Mouse (Mus musculus) C2C12 (cell line): ENCODE measurements around the gene Agrp. TPM values are rescaled to one million over a fixed set of nuclear protein-coding genes. Genes with fewer than 3 reads are reported as not detected.

Experiments used
- H3K27me3 ChIP-seq: one replicate; pipeline ENCODE4 v1.6.1; 2011; ENCODE audit not compliant: control insufficient read depth, insufficient read depth, insufficient read length
- H3K36me3 ChIP-seq: one replicate; pipeline ENCODE4 v1.6.1; 2011; ENCODE audit not compliant: control insufficient read depth, insufficient read depth
- H3K4me3 ChIP-seq: one replicate; pipeline ENCODE4 v1.5.1; 2011; ENCODE audit warnings: mild to moderate bottlenecking, control low read depth; ENCODE audit not compliant: poor library complexity, insufficient read depth, severe bottlenecking
- H3K79me2 ChIP-seq: one replicate; pipeline ENCODE4 v1.6.1; 2011; ENCODE audit not compliant: control insufficient read depth, insufficient read depth
- H3K79me3 ChIP-seq: one replicate; pipeline ENCODE4 v1.6.1; 2011; ENCODE audit warnings: low read depth, control low read depth
- H3ac ChIP-seq: one replicate; pipeline ENCODE3; 2011; ENCODE audit warnings: low read depth; ENCODE audit not compliant: control insufficient read depth, insufficient read length
- CEBPB ChIP-seq: IDR thresholded peaks from one replicate; pipeline ENCODE4 v1.6.1; 2011; ENCODE audit warnings: low read depth, mild to moderate bottlenecking, control low read depth, moderate library complexity
- CTCF ChIP-seq: IDR thresholded peaks from one replicate; pipeline ENCODE4 v1.5.1; 2011; ENCODE audit not compliant: control insufficient read depth, insufficient read depth, insufficient read length
- FOSL1 ChIP-seq: IDR thresholded peaks from one replicate; pipeline ENCODE4 v1.8.0; 2011; ENCODE audit warnings: mild to moderate bottlenecking, low read length; ENCODE audit not compliant: poor library complexity, insufficient read depth, severe bottlenecking
- MAX ChIP-seq: IDR thresholded peaks from one replicate; pipeline ENCODE4 v1.6.1; 2011; ENCODE audit warnings: mild to moderate bottlenecking, control low read depth
- MYOD1 ChIP-seq: IDR thresholded peaks from one replicate; pipeline ENCODE4 v1.6.1; 2011; ENCODE audit warnings: low read depth; ENCODE audit not compliant: control insufficient read depth, insufficient read length
- MYOG ChIP-seq: IDR thresholded peaks from one replicate; pipeline ENCODE4 v1.6.1; 2011; ENCODE audit not compliant: control insufficient read depth, insufficient read length; ENCODE audit errors: extremely low read depth
- USF1 ChIP-seq: IDR thresholded peaks from one replicate; pipeline ENCODE4 v1.6.1; 2011; ENCODE audit warnings: low read depth, mild to moderate bottlenecking, control low read depth, moderate library complexity
- polyA plus RNA-seq: library from polyadenylated mRNA; unstranded; fragments of >200 nt; fragmentation: generic; extraction: Trizol; gene quantifications from one replicate; pipeline ENCODE4 v1.2.1, GENCODE M21; 2012; ENCODE audit warnings: missing spikeins

The Agrp gene
- polyA plus RNA-seq, 1 experiment, result 0.18 TPM

DNA sequence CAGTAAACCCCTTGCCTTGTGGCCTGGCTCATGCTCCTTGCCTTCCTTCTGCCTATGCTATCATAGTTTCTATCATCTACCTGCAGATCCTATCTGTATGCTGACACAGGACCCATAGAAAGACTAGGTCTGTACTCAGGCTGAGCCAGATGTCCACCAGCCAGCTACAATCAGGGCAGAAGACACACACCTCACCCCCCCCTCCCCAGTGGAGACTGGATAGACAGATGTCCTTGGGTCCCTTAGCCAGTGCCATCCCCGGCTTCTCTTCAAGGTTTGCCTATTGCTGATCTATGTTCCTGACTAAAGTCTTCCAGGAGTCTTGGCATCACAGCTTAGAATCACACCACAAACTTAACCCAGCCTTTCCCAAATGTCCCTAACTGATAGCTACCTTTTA is 109.0 kb downstream of the Agrp start:
- Histone ChIP-seq H3K36me3 (no peaks in the 10 kb centered on the region), H3K4me3 (no peak overlapping the region), H3ac (no peak overlapping the region)

DNA sequence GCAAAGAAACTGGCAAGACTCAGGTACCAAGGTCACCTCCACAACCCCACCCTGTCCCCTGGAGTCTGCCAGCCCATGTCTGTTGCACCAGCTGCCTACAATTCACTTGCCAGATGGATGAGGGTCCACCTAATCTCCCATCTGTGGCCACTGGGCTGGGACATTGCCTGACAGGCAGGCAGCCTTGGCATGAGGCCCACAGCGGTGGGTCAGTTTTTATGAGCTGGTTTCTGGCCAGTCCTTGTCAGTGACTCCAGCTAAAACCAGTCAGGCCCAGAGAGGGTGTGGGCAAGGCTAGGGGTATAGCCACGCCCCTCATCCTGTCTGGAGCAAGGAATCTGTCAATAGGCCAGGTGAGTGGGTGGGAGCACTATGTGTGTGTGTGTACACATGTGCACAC is 110.1 kb downstream of the Agrp start:
- TF ChIP-seq USF1, result no peak
- no peak for TF ChIP-seq MYOD1
- TF ChIP-seq MAX, result no peak
- no peak for TF ChIP-seq FOSL1
- TF ChIP-seq MYOG, result no peak
- no peak for TF ChIP-seq CEBPB
- no peak for TF ChIP-seq CTCF
- H3K79me2 ChIP-seq, result no peaks in the 10 kb centered on the region
- H3K79me3 ChIP-seq, result no peaks in the 10 kb centered on the region
- peaks cover 3% of the 10 kb centered on the region for H3K36me3 ChIP-seq
- no peak overlapping the region for H3ac ChIP-seq
- H3K27me3 ChIP-seq, result no peaks in the 10 kb centered on the region
- H3K4me3 ChIP-seq, result no peak overlapping the region

More for the DNA sequence above, 109.0 kb downstream of the Agrp start:
- no peaks in the 10 kb centered on the region for H3K79me3 ChIP-seq
- H3K27me3 ChIP-seq, result no peaks in the 10 kb centered on the region
- TF ChIP-seq FOSL1 (no peak), CTCF (no peak), MYOG (no peak)
- no peaks in the 10 kb centered on the region for H3K79me2 ChIP-seq

DNA sequence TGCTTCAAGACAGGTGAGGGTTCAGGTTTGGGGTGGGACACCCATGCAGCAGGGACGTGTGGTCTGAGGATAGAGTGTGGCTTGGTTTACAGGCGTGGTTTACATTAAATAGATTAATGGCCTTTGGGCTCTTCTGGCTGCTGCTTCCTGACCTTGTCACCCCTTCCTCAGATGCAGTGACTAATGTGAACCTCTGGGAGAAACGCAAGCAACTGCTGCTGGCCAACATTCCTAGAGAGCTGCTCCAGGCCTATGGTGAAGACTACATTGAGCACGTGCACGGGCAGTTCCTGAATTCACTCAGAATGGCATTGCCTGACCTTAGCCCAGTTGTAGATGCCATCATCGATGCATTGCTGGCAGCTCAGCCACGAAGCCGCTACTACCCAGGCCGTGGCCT is 114.3 kb downstream of the Agrp start:
- H3K27me3 ChIP-seq, result no peaks in the 10 kb centered on the region
- H3K79me2 ChIP-seq, result no peaks in the 10 kb centered on the region
- peaks cover 3% of the 10 kb centered on the region for H3K36me3 ChIP-seq
- H3ac ChIP-seq, result no peak overlapping the region
- H3K79me3 ChIP-seq, result no peaks in the 10 kb centered on the region
- no peak overlapping the region for H3K4me3 ChIP-seq
- TF ChIP-seq MAX, result no peak
- no peak for TF ChIP-seq FOSL1
- TF ChIP-seq MYOD1, result no peak
- no peak for TF ChIP-seq CTCF
- TF ChIP-seq CEBPB, result no peak
- no peak for TF ChIP-seq MYOG

DNA sequence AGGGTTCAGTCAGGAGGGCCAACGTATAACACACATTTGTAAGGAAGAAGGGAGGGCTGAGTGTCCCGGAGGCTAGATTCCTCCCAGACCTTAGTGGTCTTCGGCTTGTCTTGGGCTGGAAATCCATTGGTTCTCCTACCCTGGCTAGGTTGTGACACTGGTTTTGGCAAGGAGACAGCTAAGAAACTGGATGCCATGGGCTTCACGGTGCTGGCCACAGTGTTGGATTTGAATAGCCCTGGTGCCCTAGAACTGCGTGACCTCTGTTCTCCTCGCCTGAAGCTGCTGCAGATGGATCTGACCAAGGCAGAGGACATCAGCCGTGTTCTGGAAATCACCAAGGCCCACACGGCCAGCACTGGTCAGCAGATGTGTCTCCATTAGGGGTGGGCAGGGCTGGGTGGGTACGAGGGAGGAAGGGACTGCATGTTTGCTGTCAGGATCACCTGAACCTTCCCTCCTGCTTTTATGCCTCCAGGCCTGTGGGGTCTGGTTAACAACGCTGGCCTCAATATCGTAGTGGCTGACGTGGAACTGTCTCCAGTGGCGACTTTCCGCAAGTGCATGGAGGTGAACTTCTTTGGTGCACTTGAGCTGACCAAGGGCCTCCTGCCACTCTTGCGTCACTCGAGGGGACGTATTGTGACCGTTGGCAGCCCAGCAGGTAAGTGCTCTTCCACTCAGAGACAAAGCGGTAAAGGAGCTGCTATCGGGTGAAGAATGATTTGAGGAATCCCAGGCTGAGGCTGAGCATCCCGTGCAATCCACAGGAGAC is 115.0 kb downstream of the Agrp start:
- H3K27me3 ChIP-seq, result no peaks in the 10 kb centered on the region
- H3K4me3 ChIP-seq, result no peak overlapping the region
- H3K79me3 ChIP-seq, result no peaks in the 10 kb centered on the region
- H3ac ChIP-seq, result no peak overlapping the region
- no peaks in the 10 kb centered on the region for H3K79me2 ChIP-seq
- TF ChIP-seq MYOG (no peak), USF1 (no peak), MAX (no peak), CEBPB (no peak), MYOD1 (no peak), FOSL1 (no peak), CTCF (no peak)
- peaks cover 3% of the 10 kb centered on the region for H3K36me3 ChIP-seq

DNA sequence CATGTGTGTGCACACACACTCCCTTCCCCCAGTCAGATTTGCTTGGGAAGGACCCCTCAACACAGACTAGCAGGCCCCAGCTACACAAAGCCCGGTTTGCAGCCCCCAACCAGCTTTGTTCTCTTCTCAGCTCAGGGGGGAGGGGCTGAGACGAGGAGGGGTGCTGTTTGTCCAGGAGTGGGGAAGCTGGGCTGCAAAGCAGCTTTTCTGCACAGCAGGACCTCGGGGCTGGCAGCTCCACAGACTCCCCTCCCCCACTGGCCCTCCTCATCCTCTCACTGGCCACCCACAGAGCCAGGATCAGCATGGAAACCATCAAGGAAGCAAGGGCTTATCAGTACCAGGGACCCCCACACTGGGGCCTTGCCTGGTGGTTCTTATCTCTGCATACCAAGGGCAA is 116.1 kb downstream of the Agrp start:
- TF ChIP-seq CEBPB (no peak), MYOD1 (no peak), MYOG (no peak), FOSL1 (no peak), MAX (no peak), CTCF (no peak)
- H3K79me2 ChIP-seq, result no peaks in the 10 kb centered on the region
- H3ac ChIP-seq, result no peak overlapping the region
- no peak overlapping the region for H3K4me3 ChIP-seq
- H3K36me3 ChIP-seq, result peaks cover 3% of the 10 kb centered on the region
- H3K27me3 ChIP-seq, result no peaks in the 10 kb centered on the region
- no peaks in the 10 kb centered on the region for H3K79me3 ChIP-seq

DNA sequence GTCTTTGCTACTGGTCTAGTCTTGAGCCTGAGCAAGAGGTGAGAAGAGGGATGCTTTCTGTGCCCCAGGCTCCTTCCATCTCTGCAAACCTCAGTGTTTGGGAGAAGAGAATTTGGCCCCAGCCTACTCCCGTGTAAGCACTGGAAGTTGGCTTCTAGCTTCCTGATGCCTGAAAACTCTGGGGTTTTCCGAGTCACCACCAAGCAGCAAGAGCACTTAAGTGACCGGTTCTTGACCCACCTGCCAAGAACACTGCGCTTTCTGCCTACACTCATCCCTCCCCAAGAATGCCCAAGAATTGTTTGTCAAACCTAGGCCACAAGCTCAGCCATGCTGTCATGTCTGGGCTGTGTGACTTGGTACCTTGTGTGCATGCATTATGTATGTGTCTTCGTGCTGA is 116.7 kb downstream of the Agrp start:
- no peak overlapping the region for H3ac ChIP-seq
- H3K79me2 ChIP-seq, result no peaks in the 10 kb centered on the region
- no peak overlapping the region for H3K4me3 ChIP-seq
- TF ChIP-seq USF1 (no peak), CTCF (no peak), CEBPB (no peak), MYOD1 (no peak), MYOG (no peak), FOSL1 (no peak), MAX (no peak)
- no peaks in the 10 kb centered on the region for H3K79me3 ChIP-seq
- peaks cover 3% of the 10 kb centered on the region for H3K36me3 ChIP-seq
- no peaks in the 10 kb centered on the region for H3K27me3 ChIP-seq
